Mouse (Mus musculus): ENCODE results near the gene Mrps2.
"Not testable (repeated sequence)": the region's sequence is repeated elsewhere in the genome, so short reads cannot be mapped to it uniquely, and the experiment has no call there.

Gene Mrps2

GRCm38 (mm10) chr2:28472011-28472410, 4.1 kb downstream of the Mrps2 start:
- DNase-seq (ENCODE audit: low spot score in 2 of 2), result not testable (repeated sequence)

GRCm38 (mm10) chr2:28477993-28478392, 10.1 kb downstream of the Mrps2 start:
- DNase-seq (ENCODE audit: low spot score in 2 of 2), result not testable (repeated sequence)

- DNase-seq (ENCODE audit: low spot score in 2 of 2), result no peak
Observed at GRCm38 (mm10) chr2:28479208-28480204, 11.6 kb downstream of the Mrps2 start.

GRCm38 (mm10) chr2:28483861-28484260, 16.0 kb downstream of the Mrps2 start:
- no peak for DNase-seq (ENCODE audit: low spot score in 2 of 2)

- DNase-seq (ENCODE audit: low spot score in 2 of 2), result no peak
Observed at GRCm38 (mm10) chr2:28494521-28494920, 26.7 kb downstream of the Mrps2 start.

GRCm38 (mm10) chr2:28495207-28495756, 27.4 kb downstream of the Mrps2 start:
- DNase-seq (ENCODE audit: low spot score in 2 of 2), result no peak

GRCm38 (mm10) chr2:28495801-28496595, 28.1 kb downstream of the Mrps2 start:
- no peak for DNase-seq (ENCODE audit: low spot score in 2 of 2)

GRCm38 (mm10) chr2:28496671-28497070, 28.8 kb downstream of the Mrps2 start, which contains the start of gene Gbgt1:
Gbgt1 (plus strand) TSS chr2:28496891.
- no peak for DNase-seq (ENCODE audit: low spot score in 2 of 2)

GRCm38 (mm10) chr2:28497561-28497960, 29.7 kb downstream of the Mrps2 start:
- DNase-seq (ENCODE audit: low spot score in 2 of 2), result no peak

- DNase-seq (ENCODE audit: low spot score in 2 of 2), result no peak
Observed at GRCm38 (mm10) chr2:28498431-28498830, 30.6 kb downstream of the Mrps2 start.

GRCm38 (mm10) chr2:28502987-28503386, 35.1 kb downstream of the Mrps2 start:
- DNase-seq (ENCODE audit: low spot score in 2 of 2), result no peak

GRCm38 (mm10) chr2:28504676-28505075, 36.8 kb downstream of the Mrps2 start:
- no peak for DNase-seq (ENCODE audit: low spot score in 2 of 2)

- DNase-seq (ENCODE audit: low spot score in 2 of 2), result no peak
Observed at GRCm38 (mm10) chr2:28505795-28506194, 37.9 kb downstream of the Mrps2 start, which contains the start of gene Gm10134. Gm10134 (plus strand) TSS chr2:28506095.

GRCm38 (mm10) chr2:28506291-28506690, 38.4 kb downstream of the Mrps2 start:
- DNase-seq (ENCODE audit: low spot score in 2 of 2), result no peak

GRCm38 (mm10) chr2:28511600-28511999, 43.7 kb downstream of the Mrps2 start:
- DNase-seq (ENCODE audit: low spot score in 2 of 2), result peak in 1 of 2 experiments; percentile 0

- DNase-seq (ENCODE audit: low spot score in 2 of 2), result no peak
Observed at GRCm38 (mm10) chr2:28512798-28513401, 45.0 kb downstream of the Mrps2 start, which contains the start of gene Ralgds. Ralgds (plus strand) TSS chr2:28513125.

GRCm38 (mm10) chr2:28513431-28514370, 45.8 kb downstream of the Mrps2 start:
- no peak for DNase-seq (ENCODE audit: low spot score in 2 of 2)

GRCm38 (mm10) chr2:28514489-28514888, 46.6 kb downstream of the Mrps2 start:
- DNase-seq (ENCODE audit: low spot score in 2 of 2), result peak in 1 of 2 experiments; percentile 77

- DNase-seq (ENCODE audit: low spot score in 2 of 2), result no peak
Observed at GRCm38 (mm10) chr2:28517206-28517909, 49.5 kb downstream of the Mrps2 start.

GRCm38 (mm10) chr2:28518231-28518630, 50.4 kb downstream of the Mrps2 start:
- DNase-seq (ENCODE audit: low spot score in 2 of 2), result peak; percentile 78 to 83

Measured in right cerebral cortex, postnatal 36 days (tissue).